In the genomic region with DNA sequence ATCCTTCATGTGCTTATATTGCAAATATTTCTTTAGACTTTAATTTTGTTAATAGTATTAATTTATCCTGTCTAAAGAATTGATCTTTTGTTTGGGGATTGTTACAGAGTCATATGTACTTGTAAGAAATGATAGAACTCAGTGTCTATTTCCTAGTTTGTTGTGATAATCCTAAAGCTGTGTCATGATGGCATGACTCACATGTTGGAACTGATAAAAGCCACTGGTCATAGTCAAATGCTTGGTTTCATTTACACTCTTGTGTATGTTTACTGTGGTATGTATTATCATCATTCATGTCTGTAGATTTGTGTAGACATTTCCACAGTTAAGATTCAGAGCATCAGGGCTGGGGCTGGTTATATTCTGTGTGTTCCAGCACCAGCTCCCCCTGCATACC, we compare ENCODE assay signal across 28 mouse cellular contexts. TPM values are rescaled to one million over a fixed set of nuclear protein-coding genes. Genes with fewer than 3 reads are reported as not detected.
A peak's percentile ranks its signal among the peaks of the same experiment; 100 is the strongest.
DNase-seq lines count a peak whose midpoint lies in the region; ATAC-seq and TF ChIP-seq lines count a peak whose summit lies in the region.
"Had no signal": no experiment of that assay in that cellular context is flagged by ENCODE, and none has a peak within 500 bp of the region (broad histone marks: within the 10 kb centered on the region; RNA-seq: fewer than 3 reads in every experiment).

No protein-coding gene starts in this region.

- peaks cover 23% of the 10 kb centered on the region for H3K4me1 ChIP-seq in heart, embryonic 12.5 days (replicated peaks)
- peaks cover 29 to 36% of the 10 kb centered on the region in 2 experiments for H3K4me1 ChIP-seq in MEL (ENCODE audit: control insufficient read depth in 1 of 2, insufficient read depth in 2 of 2, low read length in 2 of 2)
- peaks cover 84% of the 10 kb centered on the region for H3K4me1 ChIP-seq in erythroblast, embryonic 14.5 days (ENCODE audit: control insufficient read depth)
- H3K4me1 ChIP-seq in liver, postnatal 0 days (ENCODE audit: insufficient read depth), result peaks cover 18% of the 10 kb centered on the region
- H3K4me1 ChIP-seq in midbrain, embryonic 15.5 days, result no peaks in the 10 kb centered on the region
- H3K4me1 ChIP-seq: embryonic facial prominence, embryonic 13.5 days; forebrain, embryonic 10.5 days had no signal

- H3K36me3 ChIP-seq in heart, embryonic 12.5 days, result no peaks in the 10 kb centered on the region
- peaks cover 4 to 47% of the 10 kb centered on the region in 2 experiments; a peak in 3 of 4 replicates for H3K36me3 ChIP-seq in MEL (ENCODE audit: control insufficient read depth in 1 of 2, insufficient read depth in 2 of 2, low read length in 2 of 2)
- H3K36me3 ChIP-seq in erythroblast, embryonic 14.5 days (ENCODE audit: control insufficient read depth), result peaks cover 38% of the 10 kb centered on the region
- H3K36me3 ChIP-seq in liver, postnatal 0 days (replicated peaks; ENCODE audit: insufficient read depth, low read length), result no peaks in the 10 kb centered on the region
- H3K36me3 ChIP-seq in midbrain, embryonic 15.5 days (replicated peaks), result no peaks in the 10 kb centered on the region
- H3K36me3 ChIP-seq: embryonic facial prominence, embryonic 13.5 days; forebrain, embryonic 10.5 days had no signal

- no peak for TF ChIP-seq CTCF in MEL (IDR thresholded peaks at IDR 0.05 in 2 of 3, conservative IDR thresholded peaks at IDR 0.05 in 1 of 3; ENCODE audit: control insufficient read depth in 1 of 3, insufficient read depth in 1 of 3, low read depth in 2 of 3, low read length in 3 of 3, poor library complexity in 1 of 3, severe bottlenecking in 1 of 3)
- no peak for TF ChIP-seq CTCF in liver, postnatal 0 days (IDR thresholded peaks at IDR 0.05; ENCODE audit: low read depth)

- no peak overlapping the region for H3K4me2 ChIP-seq in heart, embryonic 12.5 days
- peak overlapping the region; percentile 58 for H3K4me2 ChIP-seq in liver, postnatal 0 days (ENCODE audit: low read depth, low read length)
- no peak overlapping the region for H3K4me2 ChIP-seq in midbrain, embryonic 15.5 days
- H3K4me2 ChIP-seq: embryonic facial prominence, embryonic 13.5 days had no signal

- DNase-seq in heart, adult 9 months (ENCODE audit: low spot score in 2 of 2), result no peak
- DNase-seq in MEL (ENCODE audit: low read depth, low spot score), result peak; percentile 53
- no peak for DNase-seq in liver, postnatal 0 days
- DNase-seq in kidney, postnatal 36 days, result no peak
- DNase-seq in cerebellum, adult 8-10 months, result no peak
- DNase-seq: adrenal gland, postnatal 14 days; cerebellum, adult 9-10 months; heart, postnatal 10 days; kidney, adult 11 months; lung, postnatal 10 days had no signal

- ATAC-seq in heart, embryonic 12.5 days (ENCODE audit: insufficient number of reproducible peaks, low FRiP score), result peak; percentile 72
- ATAC-seq in liver, postnatal 0 days, result peak; percentile 46
- ATAC-seq in midbrain, embryonic 15.5 days (replicated peaks), result no peak
- ATAC-seq: activated CD4-positive, CD25-positive, alpha-beta regulatory T cell, adult 4 months had no signal

- TF ChIP-seq RAD21 in MEL (IDR thresholded peaks at IDR 0.05; ENCODE audit: low read depth, low read length), result no peak

- H3K4me3 ChIP-seq in heart, embryonic 12.5 days, result no peak overlapping the region
- H3K4me3 ChIP-seq in MEL (ENCODE audit: control insufficient read depth in 1 of 2, insufficient read depth in 1 of 2, low read depth in 2 of 2, low read length in 2 of 2), result no peak overlapping the region
- peak overlapping the region; percentile 54 for H3K4me3 ChIP-seq in erythroblast, embryonic 14.5 days (replicated peaks)
- no peak overlapping the region for H3K4me3 ChIP-seq in liver, postnatal 0 days (ENCODE audit: low read depth, low read length)
- H3K4me3 ChIP-seq in midbrain, embryonic 15.5 days, result no peak overlapping the region
- H3K4me3 ChIP-seq: embryonic facial prominence, embryonic 13.5 days; forebrain, embryonic 10.5 days; heart, adult 2 months had no signal

- no peak overlapping the region for H3K9ac ChIP-seq in heart, embryonic 12.5 days
- H3K9ac ChIP-seq in MEL (ENCODE audit: control insufficient read depth, low read depth, low read length, poor library complexity, severe bottlenecking), result no peak overlapping the region
- no peak overlapping the region for H3K9ac ChIP-seq in liver, postnatal 0 days (replicated peaks)
- no peak overlapping the region for H3K9ac ChIP-seq in midbrain, embryonic 15.5 days
- H3K9ac ChIP-seq: embryonic facial prominence, embryonic 13.5 days had no signal

- no peaks in the 10 kb centered on the region for H3K27me3 ChIP-seq in heart, embryonic 12.5 days (replicated peaks)
- no peaks in the 10 kb centered on the region for H3K27me3 ChIP-seq in MEL (ENCODE audit: control insufficient read depth in 1 of 2, insufficient read depth in 2 of 2, low read length in 2 of 2)
- H3K27me3 ChIP-seq in erythroblast, embryonic 14.5 days (ENCODE audit: control insufficient read depth), result no peaks in the 10 kb centered on the region
- H3K27me3 ChIP-seq in liver, postnatal 0 days (ENCODE audit: insufficient read depth, low read length), result no peaks in the 10 kb centered on the region
- no peaks in the 10 kb centered on the region for H3K27me3 ChIP-seq in midbrain, embryonic 15.5 days (replicated peaks)
- H3K27me3 ChIP-seq: embryonic facial prominence, embryonic 13.5 days had no signal

- peak in 1 of 2 experiments; percentile 54; a peak in 2 of 4 replicates for TF ChIP-seq EP300 in MEL (IDR thresholded peaks at IDR 0.05; ENCODE audit: low read depth in 1 of 2, low read length in 2 of 2)
- TF ChIP-seq EP300 in liver, postnatal 0 days (IDR thresholded peaks at IDR 0.05; ENCODE audit: low read depth), result peak; percentile 75

- no peaks in the 10 kb centered on the region for H3K9me3 ChIP-seq in heart, embryonic 12.5 days (replicated peaks)
- H3K9me3 ChIP-seq in MEL (replicated peaks; ENCODE audit: insufficient read depth, low read length), result no peaks in the 10 kb centered on the region
- H3K9me3 ChIP-seq in erythroblast, embryonic 14.5 days (ENCODE audit: control insufficient read depth, low read length), result no peaks in the 10 kb centered on the region
- no peaks in the 10 kb centered on the region for H3K9me3 ChIP-seq in liver, postnatal 0 days (ENCODE audit: low read length)
- H3K9me3 ChIP-seq in midbrain, embryonic 15.5 days, result no peaks in the 10 kb centered on the region
- H3K9me3 ChIP-seq: embryonic facial prominence, embryonic 13.5 days; forebrain, embryonic 10.5 days had no signal

- no peak for TF ChIP-seq POLR2A in MEL (IDR thresholded peaks at IDR 0.05; ENCODE audit: control insufficient read depth in 1 of 2, insufficient read depth in 1 of 2, low read depth in 1 of 2, low read length in 2 of 2, poor library complexity in 1 of 2)

- H3K79me2 ChIP-seq in MEL (ENCODE audit: control insufficient read depth, insufficient read depth, low read length, poor library complexity), result peaks cover 65% of the 10 kb centered on the region

- peak overlapping the region; percentile 66; the same call in 1 of the 2 replicates for H3K27ac ChIP-seq in heart, embryonic 12.5 days (ENCODE audit: poor library complexity, severe bottlenecking)
- no peak overlapping the region; the same call in 1 of the 2 replicates for H3K27ac ChIP-seq in MEL (ENCODE audit: control insufficient read depth, low read depth, low read length)
- H3K27ac ChIP-seq in liver, postnatal 0 days (ENCODE audit: low read depth), result peak overlapping the region; percentile 86
- no peak overlapping the region for H3K27ac ChIP-seq in midbrain, embryonic 15.5 days
- H3K27ac ChIP-seq: embryonic facial prominence, embryonic 13.5 days; forebrain, embryonic 10.5 days; heart, adult 2 months; stomach, postnatal 0 days had no signal

TF ChIP-seq in MEL, 35 proteins besides CTCF, POLR2A, EP300 and RAD21 (continues in another document):
- TF ChIP-seq BHLHE40 (IDR thresholded peaks at IDR 0.05; ENCODE audit: borderline replicate concordance, low read depth, low read length) (no peak), CHD1 (IDR thresholded peaks at IDR 0.05; ENCODE audit: low read depth, low read length) (no peak), ZMIZ1 (IDR thresholded peaks at IDR 0.05; ENCODE audit: low read depth, low read length) (no peak), MAFK (IDR thresholded peaks at IDR 0.05; ENCODE audit: borderline replicate concordance, low read depth, low read length) (no peak), ZKSCAN1 (IDR thresholded peaks at IDR 0.05; ENCODE audit: low read depth, low read length) (no peak), RCOR1 (IDR thresholded peaks at IDR 0.05; ENCODE audit: low read depth, low read length) (no peak), NELFE (IDR thresholded peaks at IDR 0.05; ENCODE audit: low read depth, low read length) (no peak), MAZ (IDR thresholded peaks at IDR 0.05; ENCODE audit: low read depth, low read length) (no peak), ELF1 (IDR thresholded peaks at IDR 0.05; ENCODE audit: low read depth, low read length) (no peak)

RNA-seq across cellular contexts. Expression of gene Eif5b, which starts 14.7 kb away (rescaled TPM):
- 22.8 and 24.4 TPM in 2 replicates for polyA plus RNA-seq in heart, embryonic 12.5 days (2016; fragmentation: Nextera tagmentation; extraction: Ambion mirVana)
- 24.2 and 30.3 TPM in 2 replicates for total RNA-seq in MEL (2012; rRNA removed)
- polyA plus RNA-seq in MEL (2012; ENCODE audit: insufficient read depth in 1 of 2, insufficient read length in 2 of 2, low read depth in 1 of 2, low replicate concordance in 2 of 2, missing spikeins in 1 of 2), result 100 to 1,000 TPM in 1 of 2 experiments, 10 to 100 TPM in 1; 67.2 to 186 TPM
- 10.1 and 11.0 TPM in 2 replicates for polyA plus RNA-seq in erythroblast, embryonic 14.5 days (2012)
- polyA plus RNA-seq in liver, postnatal 0 days (2015; fragmentation: Nextera tagmentation; extraction: Ambion mirVana), result 11.2 and 12.4 TPM in 2 replicates
- polyA plus RNA-seq in midbrain, embryonic 15.5 days (2015; fragmentation: Nextera tagmentation; extraction: Ambion mirVana), result 21.1 and 23.6 TPM in 2 replicates

RNA-seq across cellular contexts. Expression of gene Txndc9, which starts 14.8 kb away (rescaled TPM):
- 110 and 115 TPM in 2 replicates for polyA plus RNA-seq in heart, embryonic 12.5 days (2016; fragmentation: Nextera tagmentation; extraction: Ambion mirVana)
- total RNA-seq in MEL (2012; rRNA removed), result 59.5 and 65.5 TPM in 2 replicates
- polyA plus RNA-seq in MEL (2012; ENCODE audit: insufficient read depth in 1 of 2, insufficient read length in 2 of 2, low read depth in 1 of 2, low replicate concordance in 2 of 2, missing spikeins in 1 of 2), result 100 to 1,000 TPM in 1 of 2 experiments, 10 to 100 TPM in 1; 74.6 to 102 TPM
- polyA plus RNA-seq in erythroblast, embryonic 14.5 days (2012), result 0.46 and 1.1 TPM in 2 replicates
- polyA plus RNA-seq in liver, postnatal 0 days (2015; fragmentation: Nextera tagmentation; extraction: Ambion mirVana), result 53.1 and 55.6 TPM in 2 replicates
- 129 and 135 TPM in 2 replicates for polyA plus RNA-seq in midbrain, embryonic 15.5 days (2015; fragmentation: Nextera tagmentation; extraction: Ambion mirVana)

RNA-seq across cellular contexts. Expression of gene Lyg1, which starts 55.0 kb away (rescaled TPM):
- not detected in 2 replicates for polyA plus RNA-seq in heart, embryonic 12.5 days (2016; fragmentation: Nextera tagmentation; extraction: Ambion mirVana)
- not detected in 2 replicates for total RNA-seq in MEL (2012; rRNA removed)
- not detected for polyA plus RNA-seq in MEL (2012; ENCODE audit: insufficient read depth in 1 of 2, insufficient read length in 2 of 2, low read depth in 1 of 2, low replicate concordance in 2 of 2, missing spikeins in 1 of 2)
- polyA plus RNA-seq in erythroblast, embryonic 14.5 days (2012), result not detected in 2 replicates
- polyA plus RNA-seq in liver, postnatal 0 days (2015; fragmentation: Nextera tagmentation; extraction: Ambion mirVana), result not detected in 2 replicates
- not detected in 2 replicates for polyA plus RNA-seq in midbrain, embryonic 15.5 days (2015; fragmentation: Nextera tagmentation; extraction: Ambion mirVana)
- total RNA-seq: adrenal gland, postnatal 14 days; gastrocnemius, adult 18-20 months; heart, adult 2 months; heart, postnatal 10 days; layer of hippocampus, adult 18-20 months; left cerebral cortex, postnatal 36 days; liver, adult 2 months; megakaryocyte-erythroid progenitor cell, adult 5-6 weeks; midbrain, postnatal 0 days; neutrophil, adult 5-6 weeks had no signal
- polyA plus RNA-seq: activated CD4-positive, CD25-positive, alpha-beta regulatory T cell, adult 4 months; cortical plate, adult 2 months; embryonic facial prominence, embryonic 13.5 days; forebrain, embryonic 10.5 days; heart, adult 2 months; hindbrain, embryonic 11.5 days; kidney, embryonic 16.5 days; liver, adult 2 months; midbrain, postnatal 0 days had no signal

Comparison
In these comparisons a context has a peak if more than half of its experiments do, and no peak if none do; other contexts are left out.
1. H3K27ac ChIP-seq: peak in heart, embryonic 12.5 days (single experiment) and liver, postnatal 0 days (single experiment); none in MEL (single experiment) and midbrain, embryonic 15.5 days (single experiment).
2. RNA of gene Txndc9, which starts 14.8 kb away (polyA plus RNA-seq): 129 to 135 TPM in midbrain, embryonic 15.5 days, 110 to 115 TPM in heart, embryonic 12.5 days, 74.6 to 102 TPM in MEL and 53.1 to 55.6 TPM in liver, postnatal 0 days; 0.46 to 1.1 TPM in erythroblast, embryonic 14.5 days; every median in the first group is over 10 times any median in the second.